In genomic region chr17:57096623-57096920, GRCm38 (mm10) we compare ENCODE assay signal across 8 mouse cellular contexts. TPM values are rescaled to one million over a fixed set of nuclear protein-coding genes. Genes with fewer than 3 reads are reported as not detected.
DNase-seq lines count a peak whose midpoint lies in the region; ATAC-seq lines count a peak whose summit lies in the region.

No protein-coding gene starts in this region.

- peak overlapping the region; percentile 18 for H3K4me3 ChIP-seq in hindbrain, embryonic 16.5 days (ENCODE audit: low read length)

- H3K4me1 ChIP-seq in hindbrain, embryonic 16.5 days (ENCODE audit: control insufficient read depth, insufficient read depth, low read depth, low read length), result peaks cover 10% of the 10 kb centered on the region; the same call in 1 of the 2 replicates

- H3K9ac ChIP-seq in hindbrain, embryonic 16.5 days (ENCODE audit: low read depth, low read length), result no peak overlapping the region

- WGBS in hindbrain, embryonic 16.5 days, result 2% methylated on average over 11 of the region's 11 CpGs

- peak overlapping the region; percentile 54 for H3K4me2 ChIP-seq in hindbrain, embryonic 16.5 days (ENCODE audit: low read length)

- H3K36me3 ChIP-seq in hindbrain, embryonic 16.5 days (ENCODE audit: control insufficient read depth, insufficient read depth, low read length), result no peaks in the 10 kb centered on the region

- ATAC-seq in hindbrain, embryonic 16.5 days, result peak; percentile 82
- ATAC-seq in megakaryocyte, adult 5-6 weeks (ENCODE audit: poor library complexity, severe bottlenecking), result peak; percentile 72

- no peaks in the 10 kb centered on the region for H3K9me3 ChIP-seq in hindbrain, embryonic 16.5 days (ENCODE audit: control insufficient read depth, low read length)

- no peak overlapping the region for H3K27ac ChIP-seq in hindbrain, embryonic 16.5 days (ENCODE audit: low read depth, low read length)

- DNase-seq in R1 (ENCODE audit: low read depth, low spot score), result peak; percentile 86
- peak; percentile 90 to 94 for DNase-seq in cerebellum, postnatal 25 days
- DNase-seq in gastrocnemius, adult 18-20 months (ENCODE audit: low spot score), result peak; percentile 73
- peak; percentile 86 to 89 for DNase-seq in left cerebral cortex, adult 18-20 months (ENCODE audit: low spot score in 2 of 2)
- peak; percentile 79 for DNase-seq in right cerebral cortex, adult 18-20 months
- DNase-seq in urinary bladder, postnatal 10 days (ENCODE audit: low spot score), result peak; percentile 60

- H3K27me3 ChIP-seq in hindbrain, embryonic 16.5 days (replicated peaks; ENCODE audit: control insufficient read depth, insufficient read depth, low read length), result 0 out of 2 replicates have a peak, but pooled peaks cover 2% of the 10 kb centered on the region

RNA-seq across cellular contexts. Expression of gene Tnfsf9, which starts 8.6 kb away (rescaled TPM):
- total RNA-seq in gastrocnemius, adult 18-20 months (2021), result under 1 TPM in 1 of 2 experiments, not detected in 1; 0.57 TPM
- 8.7 and 9.3 TPM in 2 replicates for polyA plus RNA-seq in hindbrain, embryonic 16.5 days (2015; fragmentation: Nextera tagmentation; extraction: Ambion mirVana)
- total RNA-seq in left cerebral cortex, adult 18-20 months (2021), result under 1 TPM; 0.37 to 0.52 TPM
- 3.9 and 6.3 TPM in 2 replicates for total RNA-seq in megakaryocyte, adult 5-6 weeks (2015)
- total RNA-seq in megakaryocyte, adult 5-6 weeks (2017), result 1.5 and 2.2 TPM in 2 replicates

RNA-seq across cellular contexts. Expression of gene Tubb4a, which starts 9.0 kb away (rescaled TPM):
- 1 to 10 TPM in 1 of 2 experiments, under 1 TPM in 1; 0.78 to 1.1 TPM for total RNA-seq in gastrocnemius, adult 18-20 months (2021)
- polyA plus RNA-seq in hindbrain, embryonic 16.5 days (2015; fragmentation: Nextera tagmentation; extraction: Ambion mirVana), result 362 and 407 TPM in 2 replicates
- total RNA-seq in left cerebral cortex, adult 18-20 months (2021), result 100 to 1,000 TPM; 543 to 577 TPM
- 0.13 TPM in 1 of 2 replicates, not detected in the other for total RNA-seq in megakaryocyte, adult 5-6 weeks (2015)
- total RNA-seq in megakaryocyte, adult 5-6 weeks (2017), result 0.11 and 0.41 TPM in 2 replicates

RNA-seq across cellular contexts. Expression of gene Dennd1c, which starts 18.3 kb away (rescaled TPM):
- total RNA-seq in gastrocnemius, adult 18-20 months (2021), result under 1 TPM; 0.21 to 0.46 TPM
- 3.8 and 4.7 TPM in 2 replicates for polyA plus RNA-seq in hindbrain, embryonic 16.5 days (2015; fragmentation: Nextera tagmentation; extraction: Ambion mirVana)
- 1 to 10 TPM; 1.2 to 1.8 TPM for total RNA-seq in left cerebral cortex, adult 18-20 months (2021)
- total RNA-seq in megakaryocyte, adult 5-6 weeks (2015), result 69.7 and 73.9 TPM in 2 replicates
- 21.2 and 35.8 TPM in 2 replicates for total RNA-seq in megakaryocyte, adult 5-6 weeks (2017)

RNA-seq across cellular contexts. Expression of gene Slc25a23, which starts 36.9 kb away (rescaled TPM):
- total RNA-seq in gastrocnemius, adult 18-20 months (2021), result 10 to 100 TPM; 34.1 to 40.3 TPM
- 43.2 and 44.7 TPM in 2 replicates for polyA plus RNA-seq in hindbrain, embryonic 16.5 days (2015; fragmentation: Nextera tagmentation; extraction: Ambion mirVana)
- 100 to 1,000 TPM; 314 to 325 TPM for total RNA-seq in left cerebral cortex, adult 18-20 months (2021)
- 4.1 and 5.8 TPM in 2 replicates for total RNA-seq in megakaryocyte, adult 5-6 weeks (2015)
- 0.49 and 0.77 TPM in 2 replicates for total RNA-seq in megakaryocyte, adult 5-6 weeks (2017)

RNA-seq across cellular contexts. Expression of gene Crb3, which starts 37.7 kb away (rescaled TPM):
- under 1 TPM in 1 of 2 experiments, not detected in 1; 0.31 TPM for total RNA-seq in gastrocnemius, adult 18-20 months (2021)
- 5.1 and 6.3 TPM in 2 replicates for polyA plus RNA-seq in hindbrain, embryonic 16.5 days (2015; fragmentation: Nextera tagmentation; extraction: Ambion mirVana)
- 1 to 10 TPM in 1 of 2 experiments, under 1 TPM in 1; 0.68 to 1.6 TPM for total RNA-seq in left cerebral cortex, adult 18-20 months (2021)
- 0.51 TPM in 1 of 2 replicates, not detected in the other for total RNA-seq in megakaryocyte, adult 5-6 weeks (2015)
- not detected in 2 replicates for total RNA-seq in megakaryocyte, adult 5-6 weeks (2017)

Comparison
In these comparisons a context has a peak if more than half of its experiments do, and no peak if none do; other contexts are left out.
1. RNA of gene Tubb4a, which starts 9.0 kb away (total RNA-seq): 543 to 577 TPM in left cerebral cortex, adult 18-20 months; 0.78 to 1.1 TPM in gastrocnemius, adult 18-20 months and 0.11 to 0.41 TPM in megakaryocyte, adult 5-6 weeks; every median in the first group is over 100 times any median in the second.
2. RNA of gene Dennd1c, which starts 18.3 kb away (total RNA-seq): 21.2 to 73.9 TPM in megakaryocyte, adult 5-6 weeks; 1.2 to 1.8 TPM in left cerebral cortex, adult 18-20 months and 0.21 to 0.46 TPM in gastrocnemius, adult 18-20 months; every median in the first group is over 4 times any median in the second.
3. Peak in every context shown above with its lines, with median percentiles within 50 percentile points of each other: DNase-seq.